Mouse (Mus musculus): ENCODE measurements at regions not wholly inside any gene's neighbourhood (a gene's known extent, or its start where the extent isn't known, plus 50 kb on each side); places are given as distances from the start of the nearest gene placed in this dataset.

DNA sequence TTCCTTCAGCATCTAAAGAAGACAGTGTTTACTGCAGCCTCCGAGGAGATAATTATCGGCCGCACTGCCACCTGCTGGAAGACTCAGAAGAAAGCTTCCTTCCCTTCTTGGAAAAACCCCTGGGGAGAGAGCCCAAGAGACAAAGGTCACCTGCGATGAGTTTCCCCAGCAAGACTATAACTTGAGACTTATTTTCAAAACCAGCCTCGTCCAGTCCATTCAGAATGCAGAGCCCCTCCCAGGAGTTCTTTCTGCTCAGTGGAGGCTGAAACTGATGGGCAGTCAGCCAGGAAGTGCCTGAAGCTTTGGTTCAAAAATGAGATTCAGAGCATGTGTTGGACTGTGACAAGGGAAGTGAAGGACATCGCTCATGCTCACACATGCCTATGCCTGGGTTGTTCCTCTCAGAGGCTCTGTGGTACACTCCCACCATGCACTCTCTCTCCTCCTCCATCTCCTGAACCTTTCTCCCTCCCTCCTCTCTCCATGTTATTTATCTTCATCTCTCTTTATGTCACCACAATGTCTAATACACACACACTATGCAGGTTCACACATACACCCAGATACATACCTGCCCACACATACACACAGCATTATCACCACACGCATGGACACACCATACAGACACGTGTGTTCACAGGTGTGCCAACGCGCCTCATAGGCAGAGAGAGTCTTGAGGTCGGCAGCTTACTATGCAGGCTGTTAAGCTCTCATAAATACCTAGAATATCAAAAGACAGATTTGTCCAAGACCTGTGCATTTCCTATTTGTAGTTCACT, 78.3 kb upstream of the Pitrm1 start:
- TF ChIP-seq MYOG (IDR thresholded peaks at IDR 0.05; ENCODE audit: control insufficient read depth in 1 of 3, insufficient read depth in 1 of 3, insufficient read length in 2 of 3, low read depth in 2 of 3) (no peak), POLR2AphosphoS2 (IDR thresholded peaks at IDR 0.05; ENCODE audit: insufficient read length, low read depth) (no peak), CEBPB (IDR thresholded peaks at IDR 0.05; ENCODE audit: insufficient read depth, poor library complexity, severe bottlenecking) (no peak), MAX (IDR thresholded peaks at IDR 0.05; ENCODE audit: low read depth) (no peak)

Data from myocyte (in vitro differentiated cells).